Mouse (Mus musculus) neural tube, embryonic 11.5 days (tissue): ENCODE results near the gene Ndufb10. TPM values are rescaled to one million over a fixed set of nuclear protein-coding genes. Genes with fewer than 3 reads are reported as not detected.

Experiments
- ATAC-seq: fragments of 200-750 bp; cut with Nextera tagmentation; 2 replicates; pipeline ENCODE4 v1.8.0; 2017; ENCODE audit warnings: moderate number of reproducible peaks, mild to moderate bottlenecking, moderate TSS enrichment, moderate library complexity; ENCODE audit not compliant: insufficient read depth, low FRiP score, low TSS enrichment
- DNase-seq: peaks from one replicate; pipeline ENCODE4 v3.0.0-alpha.2; 2015; ENCODE audit warnings: low spot score
- H3K27ac ChIP-seq: fragments of 300-500 bp; sonication (generic); 2 replicates; pipeline ENCODE4 v1.5.1; 2014; ENCODE audit warnings: low read depth, mild to moderate bottlenecking, low read length
- H3K27me3 ChIP-seq: fragments of 300-500 bp; sonication (generic); 2 replicates; pipeline ENCODE4 v1.6.1; 2014; ENCODE audit warnings: mild to moderate bottlenecking, low read length, mixed read lengths; ENCODE audit not compliant: control insufficient read depth, insufficient read depth
- H3K36me3 ChIP-seq: fragments of 300-500 bp; sonication (generic); 2 replicates; pipeline ENCODE4 v1.6.1; 2014; ENCODE audit warnings: mild to moderate bottlenecking, low read length, moderate library complexity, mixed read lengths; ENCODE audit not compliant: control insufficient read depth, insufficient read depth
- H3K4me1 ChIP-seq: fragments of 300-500 bp; sonication (generic); 2 replicates; pipeline ENCODE4 v1.6.1; 2014; ENCODE audit warnings: low read length, mixed read lengths; ENCODE audit not compliant: control insufficient read depth, insufficient read depth
- H3K4me2 ChIP-seq: fragments of 300-500 bp; sonication (generic); 2 replicates; pipeline ENCODE4 v1.6.1; 2014; ENCODE audit warnings: low read depth, mild to moderate bottlenecking, moderate library complexity
- H3K4me3 ChIP-seq: fragments of 300-500 bp; sonication (generic); 2 replicates; pipeline ENCODE4 v1.5.1; 2014; ENCODE audit warnings: low read depth, low read length
- H3K9ac ChIP-seq: fragments of 300-500 bp; sonication (generic); 2 replicates; pipeline ENCODE4 v1.6.1; 2014; ENCODE audit warnings: mild to moderate bottlenecking, low read length
- H3K9me3 ChIP-seq: fragments of 300-500 bp; sonication (generic); 2 replicates; pipeline ENCODE4 v1.6.1; 2016; ENCODE audit warnings: low read length; ENCODE audit not compliant: control insufficient read depth
- WGBS: fragments of 180-500 bp; shearing (Covaris S2); extraction: QIAGEN DNeasy Blood & Tissue Kit; methylation state at CpG from one replicate; pipeline ENCODE4 v1.1.7; 2014; 5-methylcytosine and 5-hydroxymethylcytosine counted together
- polyA plus RNA-seq: library from polyadenylated mRNA; unstranded; fragments of >200 nt; fragmentation: Nextera tagmentation; extraction: Ambion mirVana; gene quantifications from 2 replicates; pipeline ENCODE4 v1.2.1, GENCODE M21; 2014

Gene Ndufb10
- polyA plus RNA-seq: 213 and 214 TPM in 2 replicates

GRCm38 (mm10) chr17:24724184-24724583 is at the start of gene Ndufb10:
TSS of gene Ndufb10 (minus strand) at chr17:24724478.
- Histone ChIP-seq H3K27me3 (no peaks in the 10 kb centered on the region), H3K36me3 (peaks cover 6% of the 10 kb centered on the region; the same call in 1 of the 2 replicates), H3K4me1 (peaks cover 10% of the 10 kb centered on the region), H3K27ac (peak within 1 kb of the TSS; percentile 54; the same call in 1 of the 2 replicates), H3K4me3 (peak within 1 kb of the TSS; percentile 81), H3K9me3 (no peaks in the 10 kb centered on the region), H3K4me2 (peak within 1 kb of the TSS; percentile 86), H3K9ac (peak within 1 kb of the TSS; percentile 81)
- DNase-seq (peak; percentile 97), ATAC-seq (peak; percentile 59)
- 0% methylated on average over 30 of the region's 30 CpGs for WGBS

- ATAC-seq (no peak), DNase-seq (no peak)
- Histone ChIP-seq H3K4me1 (no peaks in the 10 kb centered on the region), H3K4me2 (no peak overlapping the region), H3K36me3 (no peaks in the 10 kb centered on the region), H3K27me3 (no peaks in the 10 kb centered on the region), H3K4me3 (no peak overlapping the region), H3K9ac (no peak overlapping the region), H3K9me3 (no peaks in the 10 kb centered on the region), H3K27ac (no peak overlapping the region)
- WGBS: 83% methylated on average over 5 of the region's 5 CpGs
Measured at GRCm38 (mm10) chr17:24773241-24773640, 49.0 kb upstream of the Ndufb10 start.

- no peak overlapping the region for H3K4me3 ChIP-seq
- H3K9ac ChIP-seq: no peak overlapping the region
- no peak for ATAC-seq
- WGBS: 37% methylated on average over 3 of the region's 3 CpGs
- H3K9me3 ChIP-seq: no peaks in the 10 kb centered on the region
- no peak overlapping the region for H3K27ac ChIP-seq
- H3K4me1 ChIP-seq: no peaks in the 10 kb centered on the region
- no peaks in the 10 kb centered on the region for H3K27me3 ChIP-seq
- no peak for DNase-seq
- H3K4me2 ChIP-seq: no peak overlapping the region
- H3K36me3 ChIP-seq: no peaks in the 10 kb centered on the region
Measured at GRCm38 (mm10) chr17:24769146-24769545, 44.9 kb upstream of the Ndufb10 start.

GRCm38 (mm10) chr17:24766266-24766875 is 42.1 kb upstream of the Ndufb10 start:
- no peak overlapping the region for H3K4me2 ChIP-seq
- no peak overlapping the region for H3K4me3 ChIP-seq
- no peaks in the 10 kb centered on the region for H3K9me3 ChIP-seq
- no peaks in the 10 kb centered on the region for H3K27me3 ChIP-seq
- H3K9ac ChIP-seq: no peak overlapping the region
- DNase-seq (no peak), ATAC-seq (no peak)
- no peaks in the 10 kb centered on the region for H3K36me3 ChIP-seq
- no peaks in the 10 kb centered on the region for H3K4me1 ChIP-seq
- H3K27ac ChIP-seq: no peak overlapping the region
- 33% methylated on average over 12 of the region's 12 CpGs for WGBS

- no peak for ATAC-seq
- H3K4me1 ChIP-seq: no peaks in the 10 kb centered on the region
- DNase-seq: no peak
- no peaks in the 10 kb centered on the region for H3K36me3 ChIP-seq
- no peaks in the 10 kb centered on the region for H3K9me3 ChIP-seq
- no peak overlapping the region for H3K4me3 ChIP-seq
- no peak overlapping the region for H3K4me2 ChIP-seq
- H3K27ac ChIP-seq: no peak overlapping the region
- no peaks in the 10 kb centered on the region for H3K27me3 ChIP-seq
- 61% methylated on average over 21 of the region's 22 CpGs for WGBS
- H3K9ac ChIP-seq: no peak overlapping the region
Measured at GRCm38 (mm10) chr17:24765016-24765905, 41.0 kb upstream of the Ndufb10 start.

- Histone ChIP-seq H3K4me1 (no peaks in the 10 kb centered on the region), H3K36me3 (no peaks in the 10 kb centered on the region), H3K9me3 (no peaks in the 10 kb centered on the region), H3K27me3 (peaks cover 2% of the 10 kb centered on the region; the same call in 1 of the 2 replicates), H3K4me2 (no peak overlapping the region), H3K27ac (no peak overlapping the region), H3K4me3 (no peak overlapping the region), H3K9ac (no peak overlapping the region)
- ATAC-seq: no peak
- WGBS: 44% methylated on average over 5 of the region's 5 CpGs
- DNase-seq: no peak
Measured at GRCm38 (mm10) chr17:24761121-24761520, 36.8 kb upstream of the Ndufb10 start.

- no peaks in the 10 kb centered on the region for H3K9me3 ChIP-seq
- H3K4me3 ChIP-seq: no peak overlapping the region
- H3K27me3 ChIP-seq: peaks cover 39% of the 10 kb centered on the region
Measured at GRCm38 (mm10) chr17:24757394-24757793, 33.1 kb upstream of the Ndufb10 start.

GRCm38 (mm10) chr17:24752415-24753394 is 28.4 kb upstream of the Ndufb10 start, which contains the start of gene Hs3st6:
TSS of gene Hs3st6 (plus strand) at chr17:24752988.
- DNase-seq: peak; percentile 59
- H3K36me3 ChIP-seq: no peaks in the 10 kb centered on the region
- ATAC-seq: peak; percentile 63
- under 1% methylated on average over 56 of the region's 82 CpGs for WGBS
- H3K27me3 ChIP-seq: peaks cover 51% of the 10 kb centered on the region
- no peaks in the 10 kb centered on the region for H3K9me3 ChIP-seq
- peak within 1 kb of the TSS; percentile 35 for H3K9ac ChIP-seq
- peak within 1 kb of the TSS; percentile 96 for H3K4me2 ChIP-seq
- H3K27ac ChIP-seq: no peak within 1 kb of the TSS
- H3K4me1 ChIP-seq: peaks cover 10% of the 10 kb centered on the region
- peak within 1 kb of the TSS; percentile 44 for H3K4me3 ChIP-seq

More at GRCm38 (mm10) chr17:24757394-24757793, 33.1 kb upstream of the Ndufb10 start:
- WGBS: 86% methylated on average over 1 of the region's 1 CpGs
- no peak for ATAC-seq
- Histone ChIP-seq H3K4me2 (no peak overlapping the region), H3K36me3 (no peaks in the 10 kb centered on the region), H3K27ac (no peak overlapping the region), H3K9ac (no peak overlapping the region), H3K4me1 (peaks cover 7% of the 10 kb centered on the region)
- DNase-seq: no peak
